Mouse (Mus musculus) 3T3-L1 (cell line): ENCODE measurements at regions not wholly inside any gene's neighbourhood (a gene's known extent, or its start where the extent isn't known, plus 50 kb on each side); places are given as distances from the start of the nearest gene placed in this dataset.

Source experiments
- DNase-seq: peaks from one replicate; pipeline ENCODE4 v3.0.0-alpha.2; 2015; ENCODE audit warnings: low read depth, low spot score

DNA sequence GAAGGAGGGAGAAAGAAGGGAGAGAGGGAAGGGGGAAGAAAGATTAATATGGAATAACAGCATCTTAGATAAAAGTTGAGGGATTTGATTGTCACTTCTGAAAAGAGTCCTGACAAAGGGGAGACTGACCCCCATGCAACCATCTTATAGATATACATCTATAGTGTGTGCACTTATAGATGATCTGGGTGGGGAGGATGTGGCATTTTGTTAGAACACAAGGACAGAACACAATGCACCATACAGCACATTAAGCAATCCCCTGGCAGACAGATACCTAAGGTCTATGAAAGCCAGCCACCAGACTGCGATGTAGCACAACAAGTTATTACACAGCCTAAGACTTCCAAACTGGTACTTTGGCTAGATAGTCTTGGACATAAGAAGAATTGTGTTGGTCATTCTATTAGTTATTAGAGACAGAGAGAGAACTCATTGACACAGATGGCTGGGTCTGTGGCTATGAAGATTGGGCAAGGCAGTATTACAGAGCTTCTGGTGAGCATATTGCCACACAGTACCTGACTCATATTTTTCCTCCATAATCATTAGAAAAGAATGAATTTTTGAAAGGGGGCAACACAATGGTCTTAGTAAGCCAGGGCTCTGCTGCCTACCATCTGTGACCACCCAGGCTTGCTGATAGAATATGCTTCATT is 126.3 kb upstream of the Itgb1 start:
- DNase-seq: no peak

GRCm38 (mm10) chr8:128560418-128560817 is 125.0 kb upstream of the Itgb1 start:
- DNase-seq: no peak

DNA sequence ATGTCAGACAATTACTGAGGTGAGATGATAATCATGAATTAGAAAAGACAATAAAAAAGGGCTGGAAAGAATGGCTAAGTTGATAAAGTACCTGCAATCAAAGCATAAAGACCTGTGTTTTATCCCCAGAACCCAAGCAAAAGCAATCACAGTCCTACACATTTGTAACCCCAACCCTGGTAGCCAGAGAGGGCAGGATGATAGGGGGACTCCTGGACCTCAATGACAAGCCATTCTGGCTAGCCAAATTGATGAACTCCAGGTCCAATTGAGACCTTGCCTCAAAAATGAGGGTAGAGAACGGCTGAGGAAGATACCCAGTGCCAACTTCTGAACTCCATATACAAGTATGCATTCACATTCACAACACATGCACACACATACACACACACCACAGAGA is 124.4 kb upstream of the Itgb1 start:
- DNase-seq: no peak

- DNase-seq: no peak
Measured at GRCm38 (mm10) chr8:128562625-128563024, 122.8 kb upstream of the Itgb1 start.

- no peak for DNase-seq
Measured at GRCm38 (mm10) chr8:128563744-128564143, 121.7 kb upstream of the Itgb1 start.

- DNase-seq: no peak
Measured at GRCm38 (mm10) chr8:128572291-128572690, 113.2 kb upstream of the Itgb1 start.

DNA sequence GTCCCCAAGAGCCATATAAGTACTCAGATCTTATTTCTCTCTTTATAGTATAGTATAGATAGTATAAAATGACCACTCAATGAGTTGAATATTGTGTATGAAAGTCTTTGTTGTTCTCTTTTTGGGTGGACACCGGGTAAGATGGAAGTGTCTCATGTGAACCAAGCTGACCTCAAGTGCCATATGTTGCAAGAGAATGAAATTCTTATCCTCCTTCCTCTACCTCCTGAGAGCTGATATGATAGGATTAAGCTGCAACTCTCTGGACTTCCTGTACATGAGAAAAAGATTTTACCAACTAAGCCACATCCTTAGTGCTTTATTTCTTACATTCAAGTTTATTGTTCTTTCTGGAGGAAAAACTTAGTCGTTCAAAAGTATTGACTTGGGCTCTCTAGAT is 91.3 kb upstream of the Itgb1 start:
- DNase-seq: no peak

DNA sequence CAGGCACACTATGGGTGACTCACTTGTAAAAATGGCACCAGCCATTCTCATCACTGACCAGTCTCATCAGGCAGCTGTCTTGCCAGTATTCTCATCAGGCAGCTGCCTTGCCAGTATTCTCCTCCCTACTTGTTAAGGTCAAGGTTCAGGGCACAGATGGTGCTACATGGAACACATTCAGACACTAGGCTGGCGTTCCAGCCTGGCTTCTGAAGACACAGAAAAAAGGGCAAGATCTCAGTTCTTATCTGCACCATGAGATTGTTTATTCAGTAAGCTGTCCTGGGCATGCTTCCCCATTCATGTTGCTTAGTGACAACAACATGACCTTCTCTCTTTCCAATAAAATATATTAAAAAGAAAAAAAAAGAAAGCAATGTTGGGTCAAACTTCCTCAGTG is 90.7 kb upstream of the Itgb1 start:
- peak; percentile 34 for DNase-seq

DNA sequence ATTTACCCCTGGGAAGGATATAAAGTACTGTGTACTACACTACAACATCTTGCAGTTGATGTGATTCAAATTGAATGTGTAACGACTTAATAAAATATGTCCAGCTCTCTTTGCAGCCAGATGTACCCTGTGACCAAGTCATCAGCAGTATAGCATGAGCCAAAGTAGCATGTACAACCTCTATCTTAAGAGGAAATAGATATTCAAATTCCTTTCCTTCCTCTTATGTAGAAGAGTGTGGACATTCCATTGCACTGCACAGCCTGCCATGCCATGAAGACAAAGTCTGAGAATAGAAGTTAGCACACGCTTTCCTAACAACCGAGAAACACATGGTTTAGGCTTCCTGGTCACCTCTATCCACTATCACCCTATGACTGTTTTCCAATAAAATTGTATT is 79.9 kb upstream of the Itgb1 start:
- DNase-seq: no peak

GRCm38 (mm10) chr8:128608876-128609275 is 76.6 kb upstream of the Itgb1 start:
- no peak for DNase-seq

- no peak for DNase-seq
Measured at GRCm38 (mm10) chr8:128612607-128613006, 72.8 kb upstream of the Itgb1 start.

DNA sequence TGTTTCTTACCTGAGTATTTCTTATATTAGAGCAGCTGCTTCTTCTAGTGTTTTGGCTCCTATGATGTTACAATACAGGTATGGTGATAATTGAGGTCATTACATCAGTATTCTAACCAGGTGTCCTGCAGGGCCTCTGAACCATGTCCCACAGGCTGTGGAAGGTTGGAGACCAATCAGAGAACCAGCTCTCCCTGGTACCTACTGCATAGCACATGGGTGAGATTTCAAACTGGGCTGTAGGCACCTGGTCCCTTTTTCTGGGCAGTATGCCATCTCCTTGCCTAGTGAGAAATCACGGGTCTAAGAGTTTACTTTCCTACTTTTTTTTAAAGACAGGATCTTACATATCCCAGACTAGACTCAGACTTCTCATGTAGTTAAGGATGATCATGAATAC is 67.6 kb upstream of the Itgb1 start:
- no peak for DNase-seq

GRCm38 (mm10) chr8:128619086-128619485 is 66.4 kb upstream of the Itgb1 start:
- no peak for DNase-seq
